Mouse (Mus musculus) splenic B cell, adult 2 months (primary cell): ENCODE measurements at regions not wholly inside any gene's neighbourhood (a gene's known extent, or its start where the extent isn't known, plus 50 kb on each side); places are given as distances from the start of the nearest gene placed in this dataset.

ENCODE experiments used
- DNase-seq: peaks from one replicate; pipeline ENCODE4 v3.0.0-alpha.2; 2011; ENCODE audit warnings: low read depth, low spot score
- H3K27me3 ChIP-seq: 2 replicates; pipeline ENCODE4 v1.6.1; 2012; ENCODE audit warnings: mild to moderate bottlenecking, low read length, moderate library complexity, mixed read lengths; ENCODE audit not compliant: control insufficient read depth, poor library complexity, insufficient read depth, severe bottlenecking
- H3K36me3 ChIP-seq: 2 replicates; pipeline ENCODE4 v1.6.1; 2012; ENCODE audit warnings: mild to moderate bottlenecking, low read length, moderate library complexity, mixed read lengths; ENCODE audit not compliant: control insufficient read depth, poor library complexity, insufficient read depth, severe bottlenecking

GRCm38 (mm10) chr5:24237201-24237600 is 72.4 kb downstream of the Nupl2 start:
- no peak for DNase-seq
- H3K36me3 ChIP-seq = no peaks in the 10 kb centered on the region
- no peaks in the 10 kb centered on the region for H3K27me3 ChIP-seq

GRCm38 (mm10) chr5:24239006-24239405 is 74.2 kb downstream of the Nupl2 start:
- Histone ChIP-seq H3K36me3 (no peaks in the 10 kb centered on the region), H3K27me3 (no peaks in the 10 kb centered on the region)
- DNase-seq = no peak

- Histone ChIP-seq H3K27me3 (no peaks in the 10 kb centered on the region), H3K36me3 (no peaks in the 10 kb centered on the region)
- no peak for DNase-seq
These were observed 79.4 kb downstream of the Nupl2 start for GRCm38 (mm10) chr5:24244211-24244610.

- no peak for DNase-seq
- H3K36me3 ChIP-seq = no peaks in the 10 kb centered on the region
- H3K27me3 ChIP-seq = no peaks in the 10 kb centered on the region
These were observed 90.7 kb downstream of the Nupl2 start for GRCm38 (mm10) chr5:24255421-24255820.

- H3K27me3 ChIP-seq = no peaks in the 10 kb centered on the region
- peak; percentile 78 for DNase-seq
- H3K36me3 ChIP-seq = no peaks in the 10 kb centered on the region
These were observed 90.3 kb downstream of the Kcnh2 start for GRCm38 (mm10) chr5:24261098-24261497.

GRCm38 (mm10) chr5:24262146-24262545 is 89.3 kb downstream of the Kcnh2 start:
- H3K27me3 ChIP-seq = no peaks in the 10 kb centered on the region
- H3K36me3 ChIP-seq = no peaks in the 10 kb centered on the region
- DNase-seq = no peak

- no peak for DNase-seq
- H3K36me3 ChIP-seq = no peaks in the 10 kb centered on the region
- no peaks in the 10 kb centered on the region for H3K27me3 ChIP-seq
These were observed 87.3 kb downstream of the Kcnh2 start for GRCm38 (mm10) chr5:24264151-24264550.

- DNase-seq = no peak
- Histone ChIP-seq H3K27me3 (no peaks in the 10 kb centered on the region), H3K36me3 (no peaks in the 10 kb centered on the region)
These were observed 86.0 kb downstream of the Kcnh2 start for GRCm38 (mm10) chr5:24265431-24265830.

- no peaks in the 10 kb centered on the region for H3K27me3 ChIP-seq
- no peaks in the 10 kb centered on the region for H3K36me3 ChIP-seq
- peak; percentile 94 for DNase-seq
These were observed 84.8 kb downstream of the Kcnh2 start for GRCm38 (mm10) chr5:24266344-24267295.
